Comparison of ENCODE assay signal across 19 mouse cellular contexts in genomic region chr6:58943958-58944357, GRCm38 (mm10). TPM values are rescaled to one million over a fixed set of nuclear protein-coding genes. Genes with fewer than 3 reads are reported as not detected.
A peak's percentile ranks its signal among the peaks of the same experiment; 100 is the strongest.
DNase-seq lines count a peak whose midpoint lies in the region; ATAC-seq lines count a peak whose summit lies in the region.
"Had no signal": no experiment of that assay in that cellular context is flagged by ENCODE, and none has a peak within 500 bp of the region (broad histone marks: within the 10 kb centered on the region; RNA-seq: fewer than 3 reads in every experiment).

No protein-coding gene starts in this region.

- 0 out of 2 replicates have a peak, but pooled peaks have one; percentile 29 for ATAC-seq in common myeloid progenitor, adult 5-6 weeks (replicated peaks; ENCODE audit: low read depth, poor library complexity, severe bottlenecking)
- 0 out of 2 replicates have a peak, but pooled peaks have one; percentile 9 for ATAC-seq in megakaryocyte progenitor cell, adult 5-6 weeks (replicated peaks; ENCODE audit: poor library complexity)
- ATAC-seq: forebrain, embryonic 13.5 days; forebrain, embryonic 15.5 days; forebrain, postnatal 0 days had no signal

- H3K4me1 ChIP-seq in midbrain, embryonic 10.5 days: no peaks in the 10 kb centered on the region
- H3K4me1 ChIP-seq: embryonic facial prominence, embryonic 12.5 days; forebrain, embryonic 13.5 days; forebrain, embryonic 15.5 days had no signal

- H3K27me3 ChIP-seq in midbrain, embryonic 10.5 days (ENCODE audit: low read depth, poor library complexity, severe bottlenecking): no peaks in the 10 kb centered on the region
- H3K27me3 ChIP-seq: embryonic facial prominence, embryonic 12.5 days; forebrain, embryonic 13.5 days; forebrain, embryonic 15.5 days had no signal

- WGBS in midbrain, embryonic 10.5 days: 84% methylated on average over 3 of the region's 3 CpGs

- DNase-seq in MEL-GATA-1-ER (ENCODE audit: extremely low read depth, low read depth): peak; percentile 17
- no peak for DNase-seq in ovary, postnatal 36 days (ENCODE audit: low spot score)
- no peak for DNase-seq in midbrain, embryonic 10.5 days (ENCODE audit: low spot score)
- DNase-seq in heart, adult 9 months (ENCODE audit: low spot score in 2 of 2): no peak
- DNase-seq: adrenal gland, adult 2 months; adrenal gland, postnatal 10 days; adrenal gland, postnatal 25 days; cerebellum, adult 11-12 months; cerebellum, adult 2 months; cerebellum, adult 9-10 months; cerebellum, postnatal 10 days; cerebellum, postnatal 25 days; embryo, embryonic 11 days; forebrain, postnatal 0 days had no signal

- H3K27ac ChIP-seq in midbrain, embryonic 10.5 days (replicated peaks): no peak overlapping the region
- H3K27ac ChIP-seq: embryonic facial prominence, embryonic 12.5 days; forebrain, embryonic 13.5 days; forebrain, embryonic 15.5 days had no signal

- H3K4me3 ChIP-seq in midbrain, embryonic 10.5 days: no peak overlapping the region
- H3K4me3 ChIP-seq: embryonic facial prominence, embryonic 12.5 days; forebrain, embryonic 13.5 days; forebrain, embryonic 15.5 days had no signal

- H3K36me3 ChIP-seq in midbrain, embryonic 10.5 days: no peaks in the 10 kb centered on the region
- H3K36me3 ChIP-seq: embryonic facial prominence, embryonic 12.5 days; forebrain, embryonic 15.5 days had no signal

- no peaks in the 10 kb centered on the region for H3K9me3 ChIP-seq in midbrain, embryonic 10.5 days (replicated peaks)
- H3K9me3 ChIP-seq: embryonic facial prominence, embryonic 12.5 days; forebrain, embryonic 13.5 days; forebrain, embryonic 15.5 days had no signal

RNA-seq across cellular contexts. Expression of gene Nap1l5, which starts 37.1 kb away (rescaled TPM):
- total RNA-seq in common myeloid progenitor, adult 5-6 weeks (2017): not detected in 2 replicates
- not detected in 2 replicates for total RNA-seq in megakaryocyte progenitor cell, adult 5-6 weeks (2015)
- total RNA-seq in megakaryocyte progenitor cell, adult 5-6 weeks (2017): not detected in 2 replicates
- polyA plus RNA-seq in midbrain, embryonic 10.5 days (2016; fragmentation: Nextera tagmentation; extraction: Ambion mirVana): 10.8 and 17.0 TPM in 2 replicates
